Mouse (Mus musculus) large intestine, adult 2 months (tissue): Measurements from ENCODE around the gene Usp46. TPM values are rescaled to one million over a fixed set of nuclear protein-coding genes. Genes with fewer than 3 reads are reported as not detected.

Experiments used
- DNase-seq: peaks from one replicate; pipeline ENCODE4 v3.0.0-alpha.2; 2012; ENCODE audit warnings: low read depth, low spot score
- WGBS: fragments of 180-500 bp; shearing (Covaris S2); methylation state at CpG from one replicate; pipeline ENCODE4 v1.1.7; 2018; 5-methylcytosine and 5-hydroxymethylcytosine counted together
- polyA plus RNA-seq: library from polyadenylated mRNA; depleted of rRNA; stranded (reverse); fragments of >200 nt; gene quantifications from 2 replicates; pipeline ENCODE4 v1.2.3, GENCODE M21; 2012

Gene Usp46
- polyA plus RNA-seq, 1 experiment, result 2.9 TPM

DNA sequence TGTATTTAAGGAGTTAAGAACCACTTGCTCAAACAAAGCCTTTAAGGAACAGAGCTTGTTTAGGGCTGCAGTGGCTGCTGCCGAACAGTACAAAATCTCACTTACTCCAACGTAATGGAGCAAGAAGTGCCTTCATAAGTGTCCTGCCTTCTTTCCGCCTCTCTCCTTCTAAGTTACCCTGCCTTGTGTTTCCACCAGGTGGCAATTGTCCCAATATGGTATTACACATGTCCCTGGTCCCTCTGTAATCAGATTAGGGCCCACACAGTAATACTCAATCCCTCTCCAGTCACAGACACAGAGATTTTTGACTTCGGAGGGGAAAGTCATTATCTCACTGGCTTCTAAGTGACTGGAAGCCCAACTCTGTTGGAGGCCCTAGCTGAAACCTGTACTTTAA lies 34.1 kb downstream of the Usp46 start:
- 92% methylated on average over 4 of the region's 4 CpGs for WGBS
- no peak for DNase-seq

DNA sequence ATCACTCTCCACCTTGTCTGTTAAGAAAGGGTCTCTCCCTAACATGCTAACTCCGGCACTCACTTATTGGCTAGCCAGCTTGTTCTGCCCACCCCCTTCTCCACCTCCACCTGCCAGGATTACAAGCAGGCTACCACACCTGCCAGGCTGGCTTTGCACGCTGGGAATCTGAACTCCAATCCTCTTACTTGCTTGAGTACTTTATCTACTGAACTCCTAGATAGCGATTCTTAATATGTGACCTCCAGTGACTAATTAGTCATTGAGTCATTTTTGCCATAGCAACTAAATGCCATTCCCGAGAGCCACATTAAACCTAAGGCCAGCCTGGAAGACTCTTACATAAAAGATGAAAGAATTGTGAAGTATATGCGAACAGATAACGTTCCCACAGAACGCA lies 38.4 kb downstream of the Usp46 start:
- 71% methylated on average over 7 of the region's 7 CpGs for WGBS
- no peak for DNase-seq

- 87% methylated on average over 25 of the region's 25 CpGs for WGBS
- no peak for DNase-seq
These were observed 39.3 kb downstream of the Usp46 start for GRCm38 (mm10) chr5:74028691-74029479.

- no peak for DNase-seq
- 72% methylated on average over 2 of the region's 2 CpGs for WGBS
These were observed 40.0 kb downstream of the Usp46 start for GRCm38 (mm10) chr5:74028221-74028620.

- WGBS, result 90% methylated on average over 4 of the region's 4 CpGs
- no peak for DNase-seq
These were observed 47.7 kb downstream of the Usp46 start for GRCm38 (mm10) chr5:74020506-74020905.

GRCm38 (mm10) chr5:74018870-74019565 lies 49.2 kb downstream of the Usp46 start:
- WGBS, result 76% methylated on average over 8 of the region's 8 CpGs
- DNase-seq, result no peak

DNA sequence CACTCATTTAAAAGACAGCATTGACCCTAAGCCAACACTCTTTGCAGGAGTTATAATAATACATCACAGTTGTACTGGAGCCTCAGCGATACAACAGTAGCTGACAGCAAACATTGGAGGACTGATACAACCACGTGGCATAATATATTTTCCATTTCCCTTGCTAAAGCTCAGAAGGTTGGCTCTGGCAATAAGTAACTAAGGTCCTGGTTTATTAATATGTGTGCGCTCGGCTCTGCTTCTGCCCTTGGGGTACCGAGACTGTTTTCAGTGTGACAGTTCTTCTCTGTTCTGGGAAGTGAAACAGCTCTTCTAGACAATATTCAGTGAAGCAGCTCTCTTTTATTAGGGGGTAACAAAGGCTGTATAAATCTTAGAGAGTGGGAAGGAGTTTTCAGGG lies 50.7 kb downstream of the Usp46 start:
- 58% methylated on average over 5 of the region's 5 CpGs for WGBS
- no peak for DNase-seq

DNA sequence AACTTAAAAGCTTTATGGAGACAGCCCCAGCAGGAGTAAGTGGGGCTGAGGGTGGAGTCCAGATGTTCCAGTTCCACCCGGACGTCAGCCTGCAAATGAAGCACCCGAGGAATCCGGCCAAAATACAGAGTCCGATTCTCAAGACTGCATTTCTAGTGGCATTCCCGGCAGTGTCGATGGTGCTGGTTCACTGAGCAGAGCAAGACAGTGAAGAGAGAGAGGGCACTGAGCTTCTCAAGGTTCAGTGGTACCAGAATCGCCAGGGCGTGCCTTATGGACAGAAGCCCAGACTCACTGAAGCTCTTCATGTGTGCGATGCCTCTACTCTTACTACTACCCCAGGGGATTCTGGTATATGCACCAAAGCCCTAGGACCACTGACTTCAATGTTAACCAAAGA lies 56.6 kb downstream of the Usp46 start:
- WGBS, result 78% methylated on average over 10 of the region's 10 CpGs
- no peak for DNase-seq

DNA sequence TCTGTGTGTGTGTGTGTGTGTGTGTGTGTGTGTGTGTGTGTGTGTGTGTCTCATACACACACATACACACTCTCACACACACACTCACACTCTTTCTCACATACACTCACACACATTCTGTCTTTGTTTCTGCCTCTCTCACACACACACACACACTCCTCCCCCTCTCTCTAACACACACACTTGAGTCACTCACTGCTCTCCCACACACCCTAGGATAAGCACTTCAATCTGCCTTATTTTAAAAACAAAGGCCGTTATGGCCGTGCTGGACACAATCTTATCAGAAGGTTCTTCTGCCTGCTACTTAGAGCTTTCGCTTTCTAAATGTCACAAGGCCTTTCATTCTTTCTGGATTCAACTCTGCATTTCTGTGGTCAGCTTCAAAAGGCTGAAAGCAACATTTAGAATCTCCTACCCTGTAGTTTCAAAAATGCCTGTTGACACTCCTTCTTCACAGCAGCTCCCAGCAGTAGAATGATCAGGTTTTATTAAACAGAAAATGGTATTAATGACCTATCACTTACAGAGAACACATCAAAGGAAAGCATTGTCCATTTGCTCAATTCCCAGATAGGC lies 60.6 kb downstream of the Usp46 start:
- no peak for DNase-seq
- WGBS, result 62% methylated on average over 3 of the region's 3 CpGs

DNA sequence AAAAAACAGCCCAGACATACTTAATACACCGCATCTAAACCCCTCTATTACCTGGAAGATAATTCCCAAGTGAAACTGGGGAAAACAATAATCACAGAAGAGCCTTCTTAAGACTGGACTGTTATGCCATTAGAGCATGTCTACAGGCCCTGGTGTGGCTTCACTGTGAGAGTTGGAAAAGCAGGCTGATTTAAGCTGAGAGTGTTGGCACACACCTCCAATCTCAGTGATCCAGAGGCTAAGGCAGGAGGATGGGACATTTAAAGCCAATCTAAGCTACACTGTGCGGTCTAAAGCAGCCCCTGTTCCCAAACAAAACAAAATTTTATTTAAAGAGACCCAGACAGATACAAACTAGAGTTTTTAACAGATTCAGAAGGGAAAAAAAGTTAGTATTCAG lies 62.3 kb downstream of the Usp46 start:
- 98% methylated on average over 2 of the region's 2 CpGs for WGBS
- DNase-seq, result no peak

DNA sequence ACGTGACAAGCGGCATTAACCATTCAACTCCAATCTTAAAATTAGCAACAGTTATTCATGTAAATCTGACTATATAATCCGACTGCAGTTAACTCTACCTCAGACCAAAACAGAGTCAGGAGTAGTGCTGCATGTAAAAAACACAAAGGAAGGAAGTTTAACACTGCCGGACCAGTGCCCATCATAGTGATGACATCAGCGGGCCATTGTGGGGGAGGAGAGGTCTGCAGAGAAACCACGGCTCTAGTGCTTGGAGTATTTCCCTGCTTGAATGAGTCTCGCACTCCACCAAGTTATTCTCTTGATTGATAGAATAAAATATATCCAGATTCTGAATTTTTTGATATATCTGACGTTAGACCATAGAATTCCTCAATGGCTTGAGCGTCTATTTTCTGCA lies 66.5 kb downstream of the Usp46 start:
- WGBS, result 81% methylated on average over 9 of the region's 9 CpGs
- no peak for DNase-seq

- DNase-seq, result no peak
- 84% methylated on average over 5 of the region's 5 CpGs for WGBS
These were observed 69.3 kb downstream of the Usp46 start for GRCm38 (mm10) chr5:73998966-73999365.

GRCm38 (mm10) chr5:73994850-73995249 lies 73.4 kb downstream of the Usp46 start:
- DNase-seq, result no peak

DNA sequence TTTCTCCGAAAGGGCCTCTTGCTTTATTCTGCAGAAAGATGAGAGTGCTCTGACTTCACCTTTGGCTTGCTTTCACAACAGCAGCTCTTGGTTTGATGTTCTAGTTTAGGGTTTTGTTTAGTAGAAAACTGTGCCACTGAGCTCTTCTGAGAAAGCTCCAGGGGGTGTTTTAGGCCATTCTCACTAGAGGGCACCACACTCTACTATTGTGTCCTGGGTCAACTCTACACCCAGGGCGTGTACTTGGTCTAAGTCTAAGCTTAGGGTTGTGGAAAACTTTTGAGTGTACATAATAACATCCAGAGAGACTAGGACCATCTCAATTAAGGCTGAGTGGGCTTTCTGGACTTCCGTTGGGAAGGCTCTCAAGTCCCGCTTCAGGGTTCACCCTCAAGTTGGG lies 74.7 kb downstream of the Usp46 start:
- DNase-seq, result peak; percentile 35
- WGBS, result 63% methylated on average over 4 of the region's 4 CpGs

DNA sequence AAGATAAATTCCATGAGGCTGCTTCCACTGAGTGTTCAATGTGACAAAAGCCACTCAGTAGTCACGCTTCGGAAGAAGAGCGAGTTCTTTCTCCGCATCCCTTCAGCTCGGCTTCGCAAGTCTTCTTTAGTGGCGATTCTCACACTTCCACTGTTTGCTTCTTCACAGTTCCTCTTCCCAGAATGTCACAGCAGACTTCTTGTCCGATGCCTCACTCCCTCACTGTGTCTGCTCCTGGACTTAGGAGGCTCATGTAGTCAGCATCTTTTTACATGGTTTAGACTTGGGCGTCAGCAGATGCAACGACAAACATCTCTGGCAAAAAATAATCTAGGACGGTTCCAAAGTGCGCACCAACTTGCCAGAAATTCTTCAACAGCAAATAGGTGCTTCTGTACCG lies 75.9 kb downstream of the Usp46 start:
- DNase-seq, result no peak
- 91% methylated on average over 13 of the region's 13 CpGs for WGBS

DNA sequence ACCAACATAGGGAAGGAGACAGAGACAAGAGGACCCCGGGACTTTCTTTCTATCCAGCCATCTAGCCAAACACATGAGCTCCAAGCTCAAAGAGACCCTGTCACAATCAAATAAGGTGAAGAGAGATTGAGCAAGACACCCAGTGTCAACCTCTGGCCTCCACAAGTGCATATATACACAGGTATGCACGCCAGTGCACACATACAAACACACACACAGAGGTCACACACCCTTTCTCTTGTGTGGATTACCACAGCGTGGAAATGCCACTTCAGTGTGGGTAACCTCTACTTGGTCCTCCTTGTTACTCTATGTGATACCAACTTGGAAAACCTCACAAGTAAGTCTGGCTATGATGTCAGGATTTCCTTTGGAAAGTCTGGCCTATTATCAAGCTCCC lies 78.7 kb downstream of the Usp46 start:
- 88% methylated on average over 3 of the region's 3 CpGs for WGBS
- no peak for DNase-seq

GRCm38 (mm10) chr5:73987777-73988560 lies 80.3 kb downstream of the Usp46 start:
- WGBS, result 64% methylated on average over 13 of the region's 13 CpGs
- DNase-seq, result no peak

DNA sequence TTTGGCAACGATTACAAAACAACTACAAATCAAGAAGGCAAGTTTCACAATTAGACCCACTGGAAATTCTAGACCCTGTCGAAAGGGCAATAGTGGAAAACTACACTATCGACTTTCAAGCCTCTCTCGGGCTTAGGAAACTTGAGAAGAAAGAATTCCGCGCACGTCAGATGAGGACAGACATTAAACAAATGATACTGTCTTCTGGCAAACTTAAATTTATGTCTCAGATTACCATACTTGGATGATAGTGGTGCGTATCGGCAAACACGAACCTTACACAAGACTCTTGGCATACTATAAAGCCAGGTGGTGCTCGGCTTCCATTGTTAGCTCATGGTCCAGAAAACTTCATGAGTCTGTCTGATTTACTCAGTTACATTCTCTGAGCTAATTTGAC lies 90.8 kb downstream of the Usp46 start:
- DNase-seq, result no peak
- 66% methylated on average over 11 of the region's 11 CpGs for WGBS

DNA sequence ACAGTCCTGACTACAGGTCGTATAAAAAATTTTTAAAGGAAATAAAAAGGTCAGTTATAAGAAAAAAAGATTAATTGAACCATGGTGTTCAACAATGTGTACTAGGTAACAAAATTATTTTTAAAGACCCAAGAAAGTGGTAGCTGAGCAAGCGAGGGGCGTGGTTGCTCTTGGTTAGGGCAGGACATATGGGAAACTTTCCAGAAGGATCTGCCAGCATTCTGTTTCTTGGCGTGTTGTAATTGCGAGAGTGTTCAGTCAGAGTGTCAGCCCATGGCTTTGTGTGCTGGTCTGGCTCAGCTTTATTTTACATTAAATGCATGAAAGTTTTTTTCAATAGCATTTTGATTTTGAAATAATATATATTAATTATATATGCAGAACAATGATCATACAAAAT lies 96.5 kb downstream of the Usp46 start:
- DNase-seq, result no peak
- WGBS, result 48% methylated on average over 5 of the region's 5 CpGs

DNA sequence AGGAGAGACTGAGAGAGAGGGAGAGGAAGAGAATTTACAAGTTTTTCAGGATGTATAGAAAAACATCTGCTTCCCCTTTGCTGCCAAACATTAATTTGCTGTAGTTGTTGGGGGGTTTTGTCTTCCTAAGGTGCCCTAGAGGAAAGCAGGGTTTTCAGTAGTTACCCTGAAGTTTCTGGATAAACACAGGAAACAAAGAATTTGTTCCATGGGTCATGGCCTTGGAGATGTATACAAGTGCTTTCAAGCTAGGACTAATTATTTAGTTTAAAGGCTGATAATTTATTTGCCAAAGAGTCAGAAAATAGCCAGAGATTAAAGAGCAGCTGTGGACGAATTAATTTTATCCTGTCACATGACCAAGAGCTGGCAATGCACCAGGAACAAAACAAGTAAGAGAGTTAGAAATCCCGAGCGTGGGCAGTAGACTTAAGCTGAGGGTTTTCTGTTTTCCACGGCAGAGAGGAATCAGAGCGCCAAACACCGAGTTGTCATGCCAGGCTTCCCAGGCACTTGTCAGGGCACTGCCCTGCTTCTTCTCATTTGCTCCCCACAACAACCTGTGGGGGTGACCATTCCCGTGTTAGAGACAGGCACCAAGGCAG lies 98.1 kb downstream of the Usp46 start:
- no peak for DNase-seq
- 52% methylated on average over 7 of the region's 7 CpGs for WGBS
